Mouse (Mus musculus) MEL (cell line): Measurements from ENCODE around the gene Rhbdl3. TPM values are rescaled to one million over a fixed set of nuclear protein-coding genes. Genes with fewer than 3 reads are reported as not detected.

Experiments
- DNase-seq: peaks from one replicate; pipeline ENCODE4 v3.0.0; 2011; ENCODE audit warnings: low read depth, low spot score
- H3K27ac ChIP-seq: 2 replicates; pipeline ENCODE4 v1.5.1; 2012; ENCODE audit warnings: low read depth, mild to moderate bottlenecking, control low read depth, low read length, moderate library complexity; ENCODE audit not compliant: control insufficient read depth
- H3K27me3 ChIP-seq, 2 experiments: fragments of 150-350 bp in 1 of 2; sonication (generic) in 1 of 2; 2 replicates each; pipeline ENCODE4 v1.6.1; 2012; ENCODE audit warnings: low read length in 2 of 2, mild to moderate bottlenecking in 2 of 2, improper control_type of control experiment in 1 of 2, moderate library complexity in 1 of 2; ENCODE audit not compliant: insufficient read depth in 2 of 2, control insufficient read depth in 1 of 2
- H3K36me3 ChIP-seq, 2 experiments: 2 replicates each; pipeline ENCODE4 v1.6.1; 2012 to 2014; ENCODE audit warnings: low read length in 2 of 2, improper control_type of control experiment in 1 of 2, inconsistent platforms in 1 of 2, mild to moderate bottlenecking in 1 of 2; ENCODE audit not compliant: insufficient read depth in 2 of 2, control insufficient read depth in 1 of 2
- H3K4me1 ChIP-seq, 2 experiments: fragments of 150-350 bp in 1 of 2; sonication (generic) in 1 of 2; 2 replicates each; pipeline ENCODE4 v1.6.1; 2012; ENCODE audit warnings: low read length in 2 of 2, improper control_type of control experiment in 1 of 2, mild to moderate bottlenecking in 1 of 2; ENCODE audit not compliant: insufficient read depth in 2 of 2, control insufficient read depth in 1 of 2
- H3K4me3 ChIP-seq, 2 experiments: fragments of 150-350 bp in 1 of 2; sonication (generic) in 1 of 2; 2 replicates each; pipeline ENCODE4 v1.5.1; 2012; ENCODE audit warnings: low read depth in 2 of 2, low read length in 2 of 2, mild to moderate bottlenecking in 2 of 2, moderate library complexity in 2 of 2, control low read depth in 1 of 2, improper control_type of control experiment in 1 of 2; ENCODE audit not compliant: control insufficient read depth in 1 of 2, insufficient read depth in 1 of 2
- H3K79me2 ChIP-seq: 2 replicates; pipeline ENCODE4 v1.6.1; 2012; ENCODE audit warnings: mild to moderate bottlenecking, low read length, moderate library complexity; ENCODE audit not compliant: control insufficient read depth, poor library complexity, insufficient read depth
- H3K9ac ChIP-seq: 2 replicates; pipeline ENCODE4 v1.6.1; 2012; ENCODE audit warnings: low read depth, mild to moderate bottlenecking, control low read depth, low read length, moderate library complexity; ENCODE audit not compliant: control insufficient read depth, poor library complexity, severe bottlenecking
- H3K9me3 ChIP-seq: fragments of 150-350 bp; sonication (generic); replicated peaks from 2 replicates; pipeline ENCODE4 v1.6.1; 2012; ENCODE audit warnings: mild to moderate bottlenecking, low read length, improper control_type of control experiment, moderate library complexity; ENCODE audit not compliant: insufficient read depth
- BHLHE40 ChIP-seq: IDR thresholded peaks from 2 replicates; pipeline ENCODE4 v1.6.1; 2012; ENCODE audit warnings: low read depth, mild to moderate bottlenecking, inconsistent platforms, low read length, improper control_type of control experiment, borderline replicate concordance
- CHD1 ChIP-seq: IDR thresholded peaks from 2 replicates; pipeline ENCODE4 v1.6.1; 2012; ENCODE audit warnings: low read depth, mild to moderate bottlenecking, inconsistent platforms, low read length, improper control_type of control experiment
- E2F4 ChIP-seq: IDR thresholded peaks from 2 replicates; pipeline ENCODE4 v1.6.1; 2011; ENCODE audit warnings: low read depth, low read length, improper control_type of control experiment, borderline replicate concordance
- ETS1 ChIP-seq: IDR thresholded peaks from 2 replicates; pipeline ENCODE4 v1.6.1; 2012; ENCODE audit warnings: low read depth, mild to moderate bottlenecking, inconsistent platforms, low read length, improper control_type of control experiment, moderate library complexity
- GABPA ChIP-seq: IDR thresholded peaks from 2 replicates; pipeline ENCODE4 v1.6.1; 2012; ENCODE audit warnings: low read depth, mild to moderate bottlenecking, inconsistent platforms, low read length, improper control_type of control experiment, moderate library complexity
- GATA1 ChIP-seq: IDR thresholded peaks from 2 replicates; pipeline ENCODE4 v1.6.1; 2011; ENCODE audit warnings: low read depth, low read length, improper control_type of control experiment
- HCFC1 ChIP-seq: IDR thresholded peaks from 2 replicates; pipeline ENCODE4 v1.6.1; 2012; ENCODE audit warnings: low read depth, mild to moderate bottlenecking, inconsistent platforms, low read length, improper control_type of control experiment, moderate library complexity
- JUND ChIP-seq: IDR thresholded peaks from 2 replicates; pipeline ENCODE4 v1.6.1; 2011; ENCODE audit warnings: low read depth, mild to moderate bottlenecking, improper control_type of control experiment, low read length
- KAT2A ChIP-seq: conservative IDR thresholded peaks from 2 replicates; pipeline ENCODE4 v1.6.1; 2012; ENCODE audit warnings: low read depth, low read length, improper control_type of control experiment, inconsistent platforms
- MAZ ChIP-seq: IDR thresholded peaks from 2 replicates; pipeline ENCODE4 v1.6.1; 2012; ENCODE audit warnings: low read depth, mild to moderate bottlenecking, inconsistent platforms, low read length, improper control_type of control experiment
- MXI1 ChIP-seq: IDR thresholded peaks from 2 replicates; pipeline ENCODE4 v1.6.1; 2011; ENCODE audit warnings: mild to moderate bottlenecking, low read depth, low read length, improper control_type of control experiment
- MYB ChIP-seq: IDR thresholded peaks from 2 replicates; pipeline ENCODE4 v1.6.1; 2011; ENCODE audit warnings: mild to moderate bottlenecking, low read depth, low read length, improper control_type of control experiment
- MYC ChIP-seq: IDR thresholded peaks from 2 replicates; pipeline ENCODE4 v1.6.1; 2011; ENCODE audit warnings: low read depth, mild to moderate bottlenecking, low read length, improper control_type of control experiment, moderate library complexity
- NELFE ChIP-seq: IDR thresholded peaks from 2 replicates; pipeline ENCODE4 v1.6.1; 2011; ENCODE audit warnings: low read depth, low read length, improper control_type of control experiment
- POLR2AphosphoS5 ChIP-seq: IDR thresholded peaks from 2 replicates; pipeline ENCODE4 v1.6.1; 2012; ENCODE audit warnings: low read depth, borderline replicate concordance, mild to moderate bottlenecking, inconsistent platforms, low read length, moderate library complexity, mixed read lengths
- RCOR1 ChIP-seq: IDR thresholded peaks from 2 replicates; pipeline ENCODE4 v1.6.1; 2012; ENCODE audit warnings: low read depth, mild to moderate bottlenecking, inconsistent platforms, low read length, improper control_type of control experiment
- SMC3 ChIP-seq: IDR thresholded peaks from 2 replicates; pipeline ENCODE4 v1.6.1; 2011; ENCODE audit warnings: low read depth, low read length, improper control_type of control experiment
- TAL1 ChIP-seq: IDR thresholded peaks from 2 replicates; pipeline ENCODE4 v1.6.1; 2012; ENCODE audit warnings: mild to moderate bottlenecking, inconsistent platforms, low read length, moderate library complexity, mixed read lengths
- TBP ChIP-seq: IDR thresholded peaks from 2 replicates; pipeline ENCODE4 v1.8.0; 2011; ENCODE audit warnings: low read depth, low read length, improper control_type of control experiment
- TCF12 ChIP-seq: IDR thresholded peaks from 2 replicates; pipeline ENCODE4 v1.6.1; 2014; ENCODE audit warnings: low read depth, mild to moderate bottlenecking, inconsistent platforms, low read length, improper control_type of control experiment, moderate library complexity
- USF1 ChIP-seq: IDR thresholded peaks from 2 replicates; pipeline ENCODE4 v1.6.1; 2014; ENCODE audit warnings: low read depth, mild to moderate bottlenecking, inconsistent platforms, low read length, improper control_type of control experiment, moderate library complexity
- ZKSCAN1 ChIP-seq: IDR thresholded peaks from 2 replicates; pipeline ENCODE4 v1.6.1; 2012; ENCODE audit warnings: low read depth, mild to moderate bottlenecking, inconsistent platforms, low read length, improper control_type of control experiment, moderate library complexity
- ZMIZ1 ChIP-seq: IDR thresholded peaks from 2 replicates; pipeline ENCODE4 v1.6.1; 2012; ENCODE audit warnings: low read depth, mild to moderate bottlenecking, inconsistent platforms, low read length, improper control_type of control experiment, moderate library complexity
- polyA plus RNA-seq, 2 experiments: library from polyadenylated mRNA; stranded (reverse) in 1 of 2; unstranded in 1 of 2; fragments of >175 nt in 1 of 2; fragments of >200 nt in 1 of 2; gene quantifications; 2 replicates each; pipeline versions ENCODE4 v1.2.1 to v1.2.4; 2012; ENCODE audit warnings: low replicate concordance in 2 of 2, low read depth in 1 of 2; ENCODE audit not compliant: insufficient read length in 2 of 2, insufficient read depth in 1 of 2, missing spikeins in 1 of 2
- total RNA-seq: library from RNA; depleted of rRNA; stranded (reverse); fragments of 300-350 nt; gene quantifications from 2 replicates; pipeline ENCODE4 v1.2.3, GENCODE M21; 2012

Gene Rhbdl3
- total and polyA plus RNA-seq, 3 experiments = 0.04 to 0.11 TPM; not detected in 1

DNA sequence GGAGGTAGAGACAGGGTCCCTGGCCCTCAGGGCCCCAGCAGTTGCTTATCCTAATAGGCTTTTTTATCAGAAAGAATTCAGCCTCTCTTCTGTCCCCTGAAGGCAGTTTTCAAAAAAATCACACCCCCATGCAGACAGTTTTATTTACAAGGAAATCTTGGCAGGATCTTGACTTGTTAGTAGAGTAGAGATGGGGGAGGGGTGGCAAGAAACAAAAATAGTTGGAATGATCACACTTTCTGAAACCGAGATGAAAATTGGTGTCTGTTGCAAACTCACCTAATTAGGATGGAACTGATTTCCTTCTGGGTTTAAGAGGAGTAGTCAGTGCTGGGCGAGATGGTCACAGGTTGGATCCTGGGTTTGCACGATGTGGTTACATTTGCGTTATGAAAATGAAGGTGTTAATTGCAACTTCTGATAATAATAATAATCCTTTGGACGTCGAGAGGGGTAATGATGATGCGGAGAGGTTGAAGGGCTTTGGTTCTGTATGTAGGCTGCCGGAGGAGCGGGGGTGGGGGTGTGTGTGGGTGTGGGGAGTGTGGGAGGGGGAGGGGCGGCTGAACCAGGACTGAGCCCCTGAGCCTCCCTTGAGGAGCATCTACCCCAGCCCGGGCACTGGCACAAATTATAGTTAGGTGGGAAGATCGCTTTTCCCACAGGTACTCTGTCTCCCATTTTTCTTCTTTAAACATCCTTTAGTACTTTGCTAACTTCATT, 1.0 kb upstream of the Rhbdl3 start:
- DNase-seq = no peak
- Histone ChIP-seq H3K79me2 (no peaks in the 10 kb centered on the region), H3K9me3 (no peaks in the 10 kb centered on the region)

GRCm38 (mm10) chr11:80301316-80302045, 769 bp downstream of the Rhbdl3 start:
- Histone ChIP-seq H3K9ac (no peak overlapping the region), H3K27me3 (0 out of 4 replicates have a peak, but pooled peaks cover 0 to 2% of the 10 kb centered on the region in 2 experiments), H3K9me3 (no peaks in the 10 kb centered on the region), H3K27ac (no peak overlapping the region), H3K79me2 (no peaks in the 10 kb centered on the region), H3K36me3 (no peaks in the 10 kb centered on the region; a peak in 1 of 4 replicates), H3K4me3 (no peak overlapping the region), H3K4me1 (no peaks in the 10 kb centered on the region)
- no peak for DNase-seq
- TF ChIP-seq MYC (no peak), SMC3 (no peak), GABPA (no peak), ZMIZ1 (no peak), NELFE (no peak), MAZ (no peak), MXI1 (no peak), BHLHE40 (no peak), TCF12 (no peak), MYB (no peak), GATA1 (no peak), CHD1 (no peak), KAT2A (no peak), POLR2AphosphoS5 (no peak), RCOR1 (no peak), JUND (no peak), ZKSCAN1 (no peak), ETS1 (no peak), HCFC1 (no peak), TBP (no peak)

More for the DNA sequence above, 1.0 kb upstream of the Rhbdl3 start:
- Histone ChIP-seq H3K27me3 (peaks cover 2 to 7% of the 10 kb centered on the region in 2 experiments; a peak in 2 of 4 replicates), H3K36me3 (no peaks in the 10 kb centered on the region; a peak in 1 of 4 replicates), H3K9ac (no peak overlapping the region), H3K4me1 (no peaks in the 10 kb centered on the region), H3K27ac (no peak overlapping the region), H3K4me3 (no peak overlapping the region)
- TF ChIP-seq USF1 (no peak), ZMIZ1 (no peak), MYB (no peak), E2F4 (no peak), MYC (no peak), NELFE (no peak), TAL1 (no peak)
